Mouse (Mus musculus) cerebellum, postnatal 4 days (tissue): ENCODE data around the gene Fgfr2.
"Not testable (repeated sequence)": the region's sequence is repeated elsewhere in the genome, so short reads cannot be mapped to it uniquely, and the experiment has no call there.

Experiments
- DNase-seq, 2 experiments: peaks; one replicate each; pipeline ENCODE4 v3.0.0; 2022; ENCODE audit warnings: low spot score in 2 of 2, mixed read lengths in 1 of 2

Fgfr2 gene

DNA sequence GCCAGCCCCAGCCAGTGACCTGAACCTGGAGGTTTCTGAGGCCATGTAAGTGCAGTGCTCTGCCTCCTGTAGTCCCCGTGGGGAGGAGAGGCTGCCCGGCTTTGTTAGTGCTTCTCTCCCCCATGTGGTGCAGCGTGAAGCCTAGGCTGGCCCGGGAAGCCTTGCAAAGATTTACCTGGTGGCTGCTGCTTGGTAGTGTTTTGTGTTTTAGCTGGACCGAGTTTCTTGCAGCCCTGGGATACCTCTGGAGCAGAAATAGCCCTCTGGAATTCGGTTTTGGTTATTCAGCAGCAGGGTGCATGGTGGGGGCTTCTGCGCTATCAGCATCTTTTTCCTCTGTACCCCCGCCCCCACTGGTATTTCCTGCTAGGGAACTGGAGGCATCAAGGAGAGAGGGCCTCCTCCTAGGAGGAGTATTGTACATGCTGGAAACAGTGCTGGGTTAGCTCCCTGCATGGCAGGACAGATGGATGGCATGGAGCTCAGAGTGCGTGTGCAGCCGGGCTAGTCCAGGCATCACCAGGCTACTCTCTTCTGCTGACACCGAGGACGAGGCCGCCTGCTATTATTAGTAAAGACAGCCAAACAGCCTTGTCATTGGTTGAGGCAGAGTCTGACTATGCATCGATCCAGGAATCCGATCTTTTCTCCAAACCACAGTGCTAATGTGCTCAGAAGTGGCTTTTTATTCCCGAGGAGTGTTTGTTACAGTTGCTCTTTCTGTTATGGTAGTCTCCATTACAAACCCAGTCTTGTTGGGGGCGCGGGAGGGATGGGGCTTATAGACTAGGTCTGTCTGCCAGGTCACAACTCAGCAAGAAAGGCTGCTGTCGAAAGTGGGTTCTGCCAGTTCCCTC, 2430.0 kb downstream of the Fgfr2 start:
- DNase-seq = peak in 1 of 2 experiments; percentile 42

GRCm38 (mm10) chr7:130692392-130692942, 2430.7 kb downstream of the Fgfr2 start:
- DNase-seq = peak; percentile 62 to 81

DNA sequence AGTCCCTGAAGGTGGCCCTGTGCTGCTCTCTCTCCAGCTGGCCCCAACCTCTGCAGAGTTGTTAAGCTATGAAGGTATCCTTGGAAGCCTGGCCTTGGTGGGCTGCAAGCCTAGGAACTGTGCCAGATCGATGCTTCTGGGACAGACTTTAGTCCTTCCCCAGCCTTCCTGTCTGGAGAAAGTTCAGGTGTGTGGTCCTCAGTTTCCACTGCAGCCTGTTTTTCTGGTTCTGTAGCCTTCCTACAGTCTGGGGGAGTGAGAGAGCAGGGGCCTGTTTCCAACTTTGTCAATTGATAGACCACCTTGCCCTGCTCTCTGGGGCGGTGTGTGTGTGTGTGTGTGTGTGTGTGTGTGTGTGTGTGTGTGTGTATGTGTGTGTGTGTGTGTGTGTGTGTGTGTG, 2431.2 kb downstream of the Fgfr2 start:
- no peak for DNase-seq

GRCm38 (mm10) chr7:130690869-130691268, 2432.3 kb downstream of the Fgfr2 start:
- DNase-seq = no peak

DNA sequence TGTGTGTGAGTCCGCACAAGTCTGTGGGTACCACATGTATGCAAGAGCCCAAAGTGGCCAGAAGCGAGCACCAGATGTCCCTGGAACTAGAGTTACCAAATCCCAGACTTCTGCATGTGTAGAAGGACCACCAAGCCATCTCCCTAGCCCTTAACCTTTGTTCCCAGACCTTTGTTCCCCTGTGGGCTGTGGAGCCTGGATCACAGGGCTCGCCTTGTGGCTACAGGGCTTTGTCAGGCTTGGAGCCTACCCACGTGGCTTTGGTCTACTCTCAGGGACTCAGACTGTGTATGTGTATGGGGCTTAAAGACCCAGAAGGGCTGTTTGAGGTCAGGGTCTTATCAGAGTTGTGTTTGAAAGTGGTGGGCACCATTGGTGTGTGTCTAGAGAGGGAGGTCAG, 2434.5 kb downstream of the Fgfr2 start:
- DNase-seq = no peak

GRCm38 (mm10) chr7:130681798-130682197, 2441.4 kb downstream of the Fgfr2 start:
- no peak for DNase-seq

DNA sequence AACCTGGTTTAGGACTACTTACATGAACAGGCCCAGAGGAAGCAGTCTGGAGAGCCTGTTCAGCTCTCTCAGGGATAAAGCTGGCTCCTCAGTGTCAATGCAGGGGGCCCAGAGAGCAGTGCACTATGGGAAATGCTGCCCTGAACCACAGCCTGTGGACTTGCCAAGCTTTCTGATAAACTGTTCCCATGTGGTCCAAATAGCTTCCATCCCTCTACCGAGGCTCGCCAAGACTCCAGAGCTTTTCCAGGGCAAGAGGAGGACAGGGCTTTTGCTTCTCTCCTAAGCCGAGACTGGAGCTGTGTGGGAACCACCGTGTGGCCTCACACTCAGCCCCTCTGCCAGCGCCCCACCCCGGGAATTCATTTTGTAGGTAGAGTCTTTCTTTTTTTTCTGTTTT, 2444.7 kb downstream of the Fgfr2 start:
- no peak for DNase-seq

DNA sequence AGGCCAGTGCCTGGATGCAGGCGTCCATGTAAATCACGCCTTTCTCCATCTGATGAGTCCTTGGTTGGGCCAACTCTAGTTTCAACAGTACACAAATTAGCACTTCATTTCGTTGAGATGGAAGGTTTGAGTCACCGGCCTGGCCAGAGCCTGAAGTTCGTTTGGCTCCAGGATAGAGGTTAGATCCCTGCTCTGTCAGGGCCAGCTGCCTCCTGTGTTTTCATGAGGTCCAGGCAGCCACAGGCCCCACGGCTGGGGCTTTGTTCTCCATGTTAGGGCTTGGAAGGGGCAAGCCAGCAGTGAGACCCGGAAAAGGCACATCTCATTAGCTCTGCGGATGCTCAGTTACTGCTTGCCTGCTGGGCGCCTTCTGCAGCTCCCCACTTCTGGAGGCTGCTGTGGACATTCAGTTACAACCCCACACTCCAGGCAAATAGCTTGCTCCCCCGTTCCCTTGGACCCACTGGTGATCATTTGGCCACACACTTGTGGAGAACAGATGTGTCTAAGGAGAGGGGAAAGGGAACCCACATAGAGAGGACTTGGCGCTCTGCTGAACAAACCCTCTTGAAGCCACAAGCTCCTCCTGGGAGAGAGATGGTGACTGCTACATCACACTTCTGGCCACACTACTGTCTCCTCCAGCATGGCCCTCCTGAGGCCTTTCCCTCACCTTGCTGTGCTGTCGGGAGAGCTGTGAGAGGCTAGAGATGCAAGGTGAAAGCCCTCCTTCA, 2445.4 kb downstream of the Fgfr2 start:
- no peak for DNase-seq

GRCm38 (mm10) chr7:130676885-130677540, 2446.1 kb downstream of the Fgfr2 start:
- DNase-seq = no peak

GRCm38 (mm10) chr7:130674526-130674925, 2448.6 kb downstream of the Fgfr2 start:
- DNase-seq = no peak

GRCm38 (mm10) chr7:130673169-130674033, 2449.7 kb downstream of the Fgfr2 start:
- DNase-seq = peak in 1 of 2 experiments; percentile 49

- DNase-seq = no peak
Observed at GRCm38 (mm10) chr7:130671301-130671700, 2451.8 kb downstream of the Fgfr2 start.

DNA sequence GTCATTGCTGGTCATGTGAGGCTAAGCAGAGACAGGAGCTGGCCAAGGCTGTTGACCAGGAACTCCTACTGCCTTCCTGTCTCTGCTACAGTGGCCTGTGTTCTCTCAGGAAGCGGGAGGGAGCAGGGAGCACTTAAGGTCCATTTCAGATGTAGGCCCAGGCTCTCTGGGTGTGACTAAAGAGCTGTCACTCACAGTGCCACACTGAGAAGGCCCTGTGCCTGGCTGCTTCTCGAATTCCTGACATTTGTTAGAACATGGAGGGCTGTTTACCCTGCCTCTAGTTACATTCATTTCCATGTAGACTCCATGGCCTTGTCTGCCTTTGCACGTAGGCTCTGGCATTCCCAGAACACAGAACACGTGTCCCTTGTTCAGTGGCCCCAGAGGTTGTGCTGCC, 2452.8 kb downstream of the Fgfr2 start:
- DNase-seq = no peak

GRCm38 (mm10) chr7:130669370-130669881, 2453.7 kb downstream of the Fgfr2 start:
- peak in 1 of 2 experiments; percentile 59 for DNase-seq

- no peak for DNase-seq
Observed at GRCm38 (mm10) chr7:130668729-130669281, 2454.3 kb downstream of the Fgfr2 start.

DNA sequence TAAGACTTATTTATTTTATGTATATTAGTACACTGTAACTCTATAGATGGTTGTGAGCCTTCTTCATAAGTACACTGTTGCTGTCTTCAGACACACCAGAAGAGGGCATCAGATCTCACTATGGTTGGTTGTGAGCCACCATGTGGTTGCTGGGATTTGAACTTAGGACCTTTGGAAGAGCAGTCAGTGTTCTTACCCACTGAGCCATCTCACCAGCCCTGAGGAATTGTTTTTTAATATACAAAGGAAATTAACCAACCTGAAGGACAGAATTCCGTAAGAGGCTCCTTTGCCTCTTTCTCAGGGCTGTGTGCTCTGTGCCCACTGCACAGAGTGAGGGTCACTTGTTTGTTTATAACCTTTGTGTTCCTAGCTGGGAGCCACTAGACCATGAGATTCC, 2455.1 kb downstream of the Fgfr2 start:
- DNase-seq = not testable (repeated sequence)

DNA sequence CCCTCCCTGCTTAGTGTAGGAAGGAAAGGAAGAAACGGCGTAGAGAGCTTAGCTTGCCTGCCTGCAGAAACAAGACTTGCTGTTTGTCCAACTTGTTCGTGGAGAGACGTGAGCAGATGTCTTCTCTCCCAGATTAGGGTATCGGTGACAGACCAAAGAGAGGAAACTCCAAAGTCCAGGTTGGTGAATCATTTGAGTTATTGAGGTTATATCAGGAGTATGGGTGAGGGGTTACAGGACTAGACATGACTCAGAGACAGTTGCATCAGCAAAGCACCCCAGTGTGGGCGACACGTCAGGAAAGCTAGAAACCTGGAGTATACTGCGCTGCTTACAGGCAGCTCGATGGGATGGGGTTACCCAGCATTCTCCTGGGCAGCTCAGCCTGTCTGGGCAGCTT, 2457.8 kb downstream of the Fgfr2 start:
- no peak for DNase-seq

- DNase-seq = no peak
Observed at GRCm38 (mm10) chr7:130664629-130665028, 2458.5 kb downstream of the Fgfr2 start.

- no peak for DNase-seq
Observed at GRCm38 (mm10) chr7:130664037-130664436, 2459.1 kb downstream of the Fgfr2 start.

DNA sequence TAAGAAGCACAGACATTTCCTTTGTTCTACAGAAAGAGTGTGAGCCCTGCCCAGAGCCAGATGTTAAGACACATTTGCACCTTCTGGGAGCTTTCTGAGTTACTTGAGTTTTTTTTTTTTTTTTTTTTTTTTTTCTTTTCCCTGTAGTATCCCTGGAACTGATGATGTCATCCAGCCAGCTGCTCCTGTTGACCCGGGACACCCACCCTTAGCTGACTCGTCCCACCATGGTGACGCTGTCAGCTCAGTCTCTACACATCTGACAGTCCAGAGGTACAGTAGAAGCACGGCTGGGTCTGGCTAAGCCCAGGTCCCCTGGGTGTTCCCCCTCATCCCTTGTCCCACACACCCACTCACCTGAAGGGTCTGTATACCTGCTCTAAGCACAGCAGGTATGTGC, 2460.3 kb downstream of the Fgfr2 start:
- no peak for DNase-seq

DNA sequence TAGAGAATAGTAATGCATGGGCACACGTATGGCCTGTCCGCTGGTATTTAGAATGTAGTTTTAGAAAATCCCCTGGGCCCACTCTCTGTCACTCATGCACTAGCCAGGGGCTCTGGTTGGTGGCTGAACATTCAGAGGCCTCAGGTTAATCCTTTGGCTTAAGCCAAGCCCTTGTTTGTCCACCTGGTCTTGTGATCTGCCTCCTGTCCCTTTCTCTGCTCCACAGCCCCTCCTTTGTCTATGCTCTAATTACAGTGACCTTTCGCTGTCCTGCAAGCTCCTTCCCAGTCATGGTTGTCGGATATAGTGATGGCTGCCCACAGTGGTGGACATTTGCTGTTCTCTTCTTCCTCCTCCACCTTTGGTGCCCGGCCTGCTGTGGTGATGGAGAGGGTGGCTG, 2460.9 kb downstream of the Fgfr2 start:
- no peak for DNase-seq
